Mouse (Mus musculus) T-cell, adult 2 months (primary cell): ENCODE data around the gene Ccnk.

Experiments
- DNase-seq: peaks from one replicate; pipeline ENCODE4 v3.0.0; 2022; ENCODE audit warnings: low spot score

Gene Ccnk

DNA sequence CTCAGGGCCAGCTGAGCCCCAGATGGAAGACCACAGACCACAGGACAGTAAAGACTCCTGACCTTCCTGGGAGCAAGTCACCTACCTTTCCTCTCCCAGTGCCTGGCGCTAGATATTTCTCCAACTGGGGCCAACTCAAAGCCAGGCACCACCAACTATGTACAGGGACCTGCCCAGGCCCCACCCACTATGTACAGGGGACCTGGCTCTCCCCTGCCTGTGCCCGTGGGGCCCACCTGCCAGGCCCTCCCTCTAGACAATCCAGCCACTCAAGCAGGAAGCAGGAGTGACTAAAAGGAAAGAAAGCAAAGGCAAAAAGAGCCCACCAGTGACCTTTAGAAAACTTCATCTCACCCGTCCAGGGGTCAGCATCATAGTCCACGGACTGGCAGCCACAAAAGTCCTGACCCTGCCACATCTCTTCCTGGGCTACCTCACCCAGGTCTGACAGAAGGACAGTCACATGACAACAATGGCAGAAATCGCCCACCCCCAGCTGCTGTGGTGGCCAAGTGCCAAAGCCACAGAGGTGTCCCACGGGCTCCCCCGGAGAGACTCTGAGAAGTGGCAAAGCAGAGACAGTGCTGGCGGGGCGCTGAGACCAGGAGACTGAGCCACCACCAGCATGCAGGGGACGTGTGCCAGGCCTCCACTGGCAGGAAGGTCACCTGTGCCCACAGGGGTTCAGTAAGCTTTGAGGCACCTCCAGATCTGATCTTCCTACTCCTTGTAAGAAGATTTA is 67.6 kb downstream of the Ccnk start:
- no peak for DNase-seq

DNA sequence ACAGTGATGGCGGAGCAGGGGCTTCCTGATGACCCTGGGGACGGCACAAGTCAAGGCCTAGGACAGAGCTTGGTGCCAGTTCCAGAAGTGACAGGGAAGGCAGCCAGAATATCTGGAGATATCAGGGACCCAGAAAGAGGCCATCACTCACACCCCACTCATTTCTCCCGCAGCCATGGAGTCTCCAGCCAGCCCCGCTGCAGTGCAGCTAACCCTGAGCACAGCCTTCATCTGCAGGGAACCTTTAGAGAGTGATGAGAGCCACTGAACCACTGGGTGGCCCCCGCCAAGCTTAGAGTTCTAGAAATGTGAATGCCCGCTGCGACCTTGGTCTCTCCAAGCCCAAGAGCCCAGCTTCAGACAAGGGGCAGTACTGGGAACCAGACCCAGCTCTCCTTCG is 69.6 kb downstream of the Ccnk start:
- no peak for DNase-seq

DNA sequence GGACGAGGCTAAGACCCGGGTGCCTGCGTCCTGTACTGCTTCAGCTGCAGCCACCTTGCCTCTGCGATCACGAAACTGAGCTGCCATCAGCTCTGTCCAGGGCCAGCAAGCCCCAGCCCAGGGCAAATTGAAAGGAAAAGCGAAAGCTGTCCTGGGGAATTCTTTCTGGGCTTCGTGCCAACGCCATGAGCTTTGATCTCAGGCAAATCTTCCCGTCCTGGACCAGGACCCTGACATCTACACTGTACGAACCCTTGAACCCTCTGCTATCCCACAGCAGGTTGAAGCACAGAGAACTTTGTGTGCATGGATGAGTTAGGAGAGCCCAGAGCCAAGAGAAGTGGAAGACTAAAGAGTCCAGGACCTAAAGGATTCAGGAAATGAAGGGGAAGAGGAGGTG is 70.1 kb downstream of the Ccnk start:
- no peak for DNase-seq

DNA sequence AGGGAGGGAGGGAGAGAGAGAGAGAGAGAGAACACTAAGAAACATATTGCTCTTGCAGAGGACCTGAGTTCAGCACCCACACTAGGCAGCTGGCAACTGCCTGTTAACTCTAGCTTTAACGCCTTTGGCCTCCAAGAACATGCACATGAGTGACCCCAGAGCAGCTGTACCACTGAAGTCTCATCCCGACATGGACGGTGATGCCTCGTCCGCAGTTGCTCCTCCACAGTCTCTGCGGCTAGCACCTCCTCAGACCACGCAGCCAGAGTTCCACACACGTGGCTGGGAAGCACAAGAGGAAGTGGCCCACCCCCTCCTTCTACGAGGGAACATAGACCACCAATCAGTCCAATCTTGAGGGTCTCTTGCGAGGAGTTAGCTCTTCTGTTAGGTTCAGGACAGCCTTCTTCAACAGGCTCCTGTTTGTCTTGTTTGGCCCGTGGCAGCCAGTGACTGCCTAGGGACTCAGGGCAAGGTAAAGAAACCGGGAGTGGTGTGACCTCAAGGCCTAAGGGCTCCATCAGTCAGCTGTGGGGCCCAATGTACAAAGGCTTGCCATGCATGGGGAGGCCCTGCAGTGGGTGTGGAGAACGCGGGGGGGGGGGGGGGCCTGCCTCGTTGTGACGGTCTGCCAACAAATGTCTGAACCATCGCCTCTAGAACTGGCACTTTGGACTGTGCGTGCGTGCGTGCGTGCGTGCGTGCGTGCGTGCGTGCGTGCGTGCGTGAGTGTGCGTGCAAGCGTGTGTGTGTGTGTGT is 71.8 kb downstream of the Ccnk start:
- DNase-seq: no peak

- DNase-seq: no peak
These were observed 72.6 kb downstream of the Ccnk start for GRCm38 (mm10) chr12:108251825-108252542.
